Mouse (Mus musculus) heart, adult 2 months (tissue): ENCODE results near the gene H6pd.

ENCODE experiments used
- CTCF ChIP-seq: fragments of 200-600 bp; IDR thresholded peaks from 2 replicates; pipeline ENCODE4 v1.8.1; 2022; ENCODE audit warnings: antibody characterized with exemption, mild to moderate bottlenecking, moderate library complexity
- POLR2A ChIP-seq: fragments of 200-500 bp; IDR thresholded peaks from 2 replicates; pipeline ENCODE4 v1.6.1; 2011; ENCODE audit warnings: mild to moderate bottlenecking, low read depth, low read length, control low read depth; ENCODE audit not compliant: insufficient read depth

DNA sequence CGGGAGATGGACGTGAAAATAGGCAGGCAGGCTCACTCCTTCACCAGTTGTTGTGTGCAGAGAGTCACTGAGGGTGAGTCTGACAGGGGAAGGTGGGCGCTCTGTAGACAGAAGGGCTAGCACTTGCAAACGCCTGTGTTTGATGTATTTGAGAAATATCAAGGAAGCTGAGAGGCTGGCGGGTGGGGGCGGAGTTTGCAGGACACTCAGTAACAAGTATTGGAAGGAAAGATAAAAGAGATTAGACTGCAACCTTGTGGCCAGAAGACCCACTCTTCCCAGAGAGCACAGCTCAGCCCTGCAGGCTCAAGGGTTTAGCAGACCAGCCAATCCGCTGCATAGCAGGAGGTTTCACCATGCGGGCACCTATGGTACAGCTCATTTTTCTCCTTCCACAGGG is 42.7 kb upstream of the H6pd start:
- TF ChIP-seq CTCF: no peak
- TF ChIP-seq POLR2A: no peak
